Mouse (Mus musculus) urinary bladder, postnatal 36 days (tissue): Measurements from ENCODE around the gene Dyrk3.

Source experiments
- DNase-seq, 2 experiments: peaks; one replicate each; pipeline ENCODE4 v3.0.0; 2022; ENCODE audit warnings: low spot score in 2 of 2, mixed read lengths in 1 of 2

Dyrk3 gene

GRCm38 (mm10) chr1:131112576-131112975 lies 25.6 kb downstream of the Dyrk3 start:
- DNase-seq, result no peak

- DNase-seq, result no peak
Observed at GRCm38 (mm10) chr1:131110525-131111106, 27.5 kb downstream of the Dyrk3 start.

DNA sequence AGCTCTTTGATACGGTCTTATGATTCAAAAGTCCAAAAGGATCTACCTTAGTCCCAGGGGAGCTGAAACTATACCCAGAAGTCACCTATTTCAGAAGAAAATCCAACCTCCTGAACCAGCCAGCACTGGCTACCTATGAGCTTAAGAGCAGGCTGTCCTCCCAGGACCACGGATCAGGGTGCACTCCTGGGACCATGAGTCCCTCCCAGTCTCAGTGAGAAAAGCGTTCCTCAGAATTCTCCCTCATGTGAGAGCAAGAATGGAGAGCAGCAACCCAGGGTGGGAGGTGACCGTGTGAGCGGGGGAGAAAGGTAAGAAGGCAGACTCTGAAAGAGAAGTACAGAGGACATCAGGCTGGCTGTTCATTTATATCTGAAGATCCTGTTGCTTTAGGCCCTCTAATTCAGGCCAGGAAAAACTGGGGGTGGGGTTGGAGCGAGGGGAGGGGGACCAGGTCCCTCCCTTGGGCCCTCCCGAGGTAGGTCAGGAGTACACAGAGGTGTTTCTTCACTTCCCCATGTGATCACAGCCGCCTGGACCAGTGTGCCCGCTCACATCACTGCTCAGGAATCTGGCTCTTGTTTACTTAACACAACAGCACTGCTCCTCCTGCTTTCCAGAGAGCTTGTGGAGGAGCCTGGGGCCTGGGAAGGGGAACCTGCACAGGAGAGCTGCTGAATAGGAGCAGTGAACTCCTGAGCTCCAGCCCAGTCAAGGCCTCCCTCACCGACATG lies 30.4 kb downstream of the Dyrk3 start:
- DNase-seq, result peak in 1 of 2 experiments; percentile 75

DNA sequence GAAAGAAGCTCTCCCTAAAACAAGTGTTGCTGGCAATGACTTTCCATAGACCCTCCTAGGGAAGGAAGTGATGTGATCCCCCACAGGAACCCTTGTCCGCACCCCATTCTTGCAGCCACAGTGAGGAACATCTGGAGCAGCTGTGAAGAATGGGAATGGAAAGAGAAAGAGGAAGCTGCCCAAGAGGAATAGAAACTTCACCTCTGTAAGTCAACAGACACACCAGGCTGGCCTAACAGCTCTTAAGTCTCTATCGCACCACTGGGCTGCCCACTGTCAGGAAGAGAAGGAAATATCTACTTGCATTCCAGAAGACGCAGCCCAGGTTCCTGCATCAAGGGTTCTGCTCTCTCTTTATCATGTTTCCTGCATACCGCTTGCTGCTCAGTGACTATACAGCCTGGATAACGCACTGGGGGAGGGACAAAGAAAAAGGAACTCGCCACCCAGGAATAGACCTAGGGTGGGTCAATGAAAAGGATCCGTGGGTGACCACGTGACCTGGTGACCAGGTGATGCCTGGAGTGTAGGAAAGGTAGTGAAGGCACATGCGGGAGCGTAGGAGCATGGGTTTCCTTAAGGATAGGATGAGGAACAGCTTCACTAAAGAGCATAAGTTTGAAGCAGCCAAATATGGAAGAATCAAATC lies 34.2 kb downstream of the Dyrk3 start:
- DNase-seq, result no peak

DNA sequence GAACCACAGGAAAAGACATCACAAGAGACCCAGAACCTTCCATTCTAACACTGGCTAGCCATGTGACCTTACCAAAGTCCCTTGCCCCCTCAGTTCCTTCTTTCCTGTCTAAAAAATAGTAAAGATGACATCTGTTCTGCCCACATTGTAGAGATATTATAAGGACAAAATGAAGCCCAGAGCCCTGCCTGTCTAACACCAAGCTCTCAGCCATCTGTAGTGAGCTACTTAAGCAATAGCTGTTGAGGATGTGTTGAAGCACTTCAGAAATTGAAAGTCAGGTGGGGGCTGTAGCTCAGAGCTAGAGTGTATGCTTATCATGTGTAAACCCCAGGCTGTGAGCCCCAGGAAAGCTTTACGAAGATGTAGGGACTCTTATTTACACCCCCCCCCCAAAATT lies 37.3 kb downstream of the Dyrk3 start:
- DNase-seq, result no peak

- DNase-seq, result peak; percentile 86 to 92
Observed at GRCm38 (mm10) chr1:131097700-131098094, 40.4 kb downstream of the Dyrk3 start, which contains the start of gene Mapkapk2. Gene Mapkapk2, minus strand, starts transcription at chr1:131097826.

DNA sequence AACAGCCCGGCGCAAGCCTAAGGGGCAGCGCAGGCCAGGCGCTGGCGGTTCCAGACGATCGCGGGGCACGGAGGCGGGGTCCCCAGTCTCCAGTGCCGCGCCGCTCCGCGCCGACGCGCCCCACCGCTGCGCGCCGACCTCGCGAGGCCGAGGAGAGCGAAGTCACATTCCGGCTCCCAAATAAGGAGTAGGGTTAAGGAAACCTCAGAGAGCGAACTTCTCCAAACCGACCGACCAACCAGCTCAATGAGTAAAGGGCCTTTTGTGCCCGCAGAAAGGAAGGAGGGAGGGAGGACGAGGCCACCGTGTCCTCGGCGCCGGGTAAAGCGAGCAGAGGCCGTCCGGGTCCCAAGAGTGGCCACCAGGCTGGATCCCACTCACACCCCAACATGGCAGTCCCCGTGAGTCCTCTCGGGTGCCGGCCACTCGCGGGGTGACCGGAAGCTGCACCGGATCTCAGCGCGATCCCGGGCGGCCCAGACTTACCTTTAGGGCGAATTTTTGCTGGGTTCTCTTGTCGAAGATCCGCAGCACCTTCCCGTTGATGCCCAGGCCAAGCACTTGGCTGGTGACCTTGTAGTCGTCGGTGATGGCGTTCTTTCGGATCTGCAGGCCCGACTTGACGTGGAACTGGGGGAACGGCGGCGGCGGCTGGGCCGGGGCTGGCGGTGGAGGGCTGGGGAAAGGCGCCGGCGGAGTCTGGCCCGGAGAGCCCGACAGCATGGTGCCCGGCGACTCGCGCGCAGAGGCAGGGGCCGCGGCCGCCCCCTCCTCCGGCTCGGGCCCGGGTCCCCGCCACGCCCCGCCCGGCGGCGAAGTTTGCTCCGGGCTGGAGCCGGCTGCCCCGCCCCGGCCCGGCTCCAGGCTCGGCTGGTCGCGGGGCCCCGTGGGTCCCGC lies 41.1 kb downstream of the Dyrk3 start:
- DNase-seq, result peak; percentile 57 to 63

- DNase-seq, result no peak
Observed at GRCm38 (mm10) chr1:131096132-131096695, 41.9 kb downstream of the Dyrk3 start.

DNA sequence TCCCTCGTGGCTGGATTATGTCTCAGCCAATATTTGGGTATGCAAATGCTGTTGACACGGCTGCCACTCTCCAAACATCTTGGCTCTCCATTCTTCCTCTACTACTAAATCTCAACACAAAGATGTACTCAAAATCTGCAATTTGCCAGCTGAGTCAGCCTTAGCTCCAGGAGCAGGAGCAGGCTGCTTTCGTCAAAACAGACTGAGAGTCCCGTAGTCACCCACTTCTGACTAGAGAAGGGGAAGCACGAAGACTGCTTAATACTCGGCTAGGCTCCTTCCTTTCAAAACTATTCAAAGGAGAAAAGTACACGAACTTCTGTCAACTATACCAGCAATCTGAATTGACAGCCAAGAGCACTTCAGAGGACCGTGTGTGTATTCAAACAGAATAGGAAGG lies 42.6 kb downstream of the Dyrk3 start:
- DNase-seq, result no peak

GRCm38 (mm10) chr1:131093889-131094288 lies 44.3 kb downstream of the Dyrk3 start:
- no peak for DNase-seq

- no peak for DNase-seq
Observed at GRCm38 (mm10) chr1:131092846-131093245, 45.3 kb downstream of the Dyrk3 start.

GRCm38 (mm10) chr1:131092173-131092572 lies 46.0 kb downstream of the Dyrk3 start:
- DNase-seq, result no peak

DNA sequence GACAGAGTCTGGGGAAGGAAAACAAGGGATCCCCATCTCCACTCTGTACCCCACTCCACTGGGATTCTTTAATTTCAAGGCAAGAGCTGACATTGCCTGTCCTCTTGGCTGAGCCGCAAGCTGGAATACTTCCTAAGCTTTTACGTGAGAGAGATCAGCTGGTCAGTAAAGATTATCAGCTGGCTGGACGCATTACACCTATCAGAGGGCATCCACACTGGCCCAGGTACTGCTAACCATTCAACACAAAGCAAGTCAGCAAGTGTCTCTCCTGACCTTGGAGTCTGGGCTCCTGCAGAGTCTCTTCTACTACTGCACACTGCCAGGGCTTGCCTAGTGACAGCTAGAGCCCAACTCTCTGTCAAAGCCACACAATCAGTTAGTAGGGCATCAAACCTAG lies 46.7 kb downstream of the Dyrk3 start:
- no peak for DNase-seq

DNA sequence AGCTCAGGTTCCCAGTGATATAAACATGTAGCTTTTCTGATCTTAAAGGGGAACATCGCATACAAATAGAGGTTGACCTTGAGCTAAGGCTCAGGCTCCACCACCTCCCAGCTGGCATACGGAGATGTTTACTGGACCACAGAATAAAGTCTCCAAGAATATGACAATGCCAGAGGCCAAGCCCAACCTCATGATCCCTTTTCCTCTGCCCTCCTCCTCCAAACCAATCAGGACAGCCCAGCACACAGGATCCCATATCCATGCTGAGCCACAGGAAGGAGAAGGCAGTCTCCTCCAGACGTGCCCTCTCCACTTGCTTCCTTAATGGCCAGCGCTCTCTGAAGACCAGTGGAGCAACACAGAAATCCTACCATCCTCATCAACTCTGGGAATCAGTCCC lies 47.3 kb downstream of the Dyrk3 start:
- DNase-seq, result no peak

- no peak for DNase-seq
Observed at GRCm38 (mm10) chr1:131090261-131090660, 47.9 kb downstream of the Dyrk3 start.

DNA sequence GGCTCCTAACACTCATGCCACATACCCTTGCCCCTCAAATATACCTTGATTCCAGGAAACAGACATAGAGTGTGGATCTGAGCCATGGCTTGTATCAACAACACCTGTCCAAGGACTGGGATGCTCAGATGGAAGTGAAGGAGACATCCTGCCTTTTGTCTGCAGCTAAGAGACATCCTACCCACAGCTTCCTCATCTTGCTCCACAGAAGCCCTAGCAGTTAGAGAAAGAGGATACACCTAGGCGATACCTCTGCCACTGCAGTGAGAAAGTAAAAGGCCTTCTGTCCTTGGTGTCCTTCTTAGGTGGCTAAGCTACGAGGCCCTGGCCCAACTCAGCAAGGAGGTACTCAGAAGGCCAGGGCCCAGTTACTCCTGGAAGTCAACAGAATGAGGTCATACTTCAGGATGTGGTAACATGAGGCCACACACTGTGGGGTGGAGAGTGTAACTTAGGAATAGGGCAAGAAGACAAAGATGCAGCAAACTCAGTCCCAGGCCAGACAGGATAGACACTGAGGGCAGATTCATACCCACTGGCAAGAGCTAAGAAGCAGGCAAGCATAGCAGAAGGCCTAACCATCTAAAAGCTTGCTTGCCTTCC lies 48.5 kb downstream of the Dyrk3 start:
- DNase-seq, result no peak

GRCm38 (mm10) chr1:131088547-131088946 lies 49.6 kb downstream of the Dyrk3 start:
- DNase-seq, result no peak

GRCm38 (mm10) chr1:131086907-131087306 lies 51.2 kb downstream of the Dyrk3 start:
- DNase-seq, result peak in 1 of 2 experiments; percentile 69

DNA sequence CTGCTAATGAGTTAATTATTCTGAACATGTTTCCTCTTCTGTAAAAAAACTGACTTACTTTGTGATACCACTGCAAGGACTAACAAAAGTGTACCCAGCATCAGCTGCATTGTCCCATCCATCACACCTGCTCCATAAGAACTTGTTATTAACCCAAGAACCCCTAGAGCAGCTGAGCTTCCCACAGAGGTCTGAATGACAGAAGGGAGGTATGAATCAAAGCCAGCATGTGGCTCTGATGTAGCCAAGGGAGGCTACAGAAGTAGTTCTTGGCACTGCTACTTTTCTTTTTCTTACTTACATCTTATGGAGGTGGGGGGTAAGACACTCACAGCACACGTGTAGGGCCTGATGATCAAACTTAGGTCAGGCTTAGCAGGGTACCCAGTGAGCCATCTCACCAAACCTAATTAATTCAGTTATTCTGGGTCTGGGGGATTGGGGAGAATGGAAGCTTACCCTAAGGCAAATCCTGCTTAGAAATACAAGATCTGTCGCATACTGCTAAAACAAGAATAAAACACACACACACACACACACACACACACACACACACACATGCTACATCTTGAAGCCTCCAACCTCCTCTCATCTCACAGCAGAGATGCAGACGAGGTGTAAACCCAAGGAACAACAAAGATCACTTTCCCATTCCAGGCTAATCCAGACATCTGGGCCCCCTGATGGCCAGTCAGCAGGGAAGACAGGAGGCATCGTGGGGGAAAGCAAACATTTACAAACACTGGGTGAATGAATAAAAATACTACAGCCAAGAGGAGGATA lies 52.0 kb downstream of the Dyrk3 start:
- no peak for DNase-seq

GRCm38 (mm10) chr1:131085272-131085671 lies 52.9 kb downstream of the Dyrk3 start:
- DNase-seq, result no peak
